Mouse (Mus musculus) lung, embryonic 16.5 days (tissue): ENCODE data around the gene Ptk7. TPM values are rescaled to one million over a fixed set of nuclear protein-coding genes. Genes with fewer than 3 reads are reported as not detected.
A peak's percentile ranks its signal among the peaks of the same experiment; 100 is the strongest.

Experiments
- ATAC-seq: fragments of 200-750 bp; cut with Nextera tagmentation; 2 replicates; pipeline ENCODE4 v1.8.0; 2017; ENCODE audit warnings: low read depth, mild to moderate bottlenecking, moderate library complexity
- H3K27ac ChIP-seq: fragments of 300-500 bp; sonication (generic); 2 replicates; pipeline ENCODE4 v1.5.1; 2014; ENCODE audit warnings: mild to moderate bottlenecking, control low read depth, low read length
- H3K27me3 ChIP-seq: fragments of 300-500 bp; sonication (generic); 2 replicates; pipeline ENCODE4 v1.6.1; 2014; ENCODE audit warnings: low read depth, low read length, mixed read lengths; ENCODE audit not compliant: control insufficient read depth, insufficient read depth
- H3K36me3 ChIP-seq: fragments of 300-500 bp; sonication (generic); 2 replicates; pipeline ENCODE4 v1.6.1; 2014; ENCODE audit warnings: low read length; ENCODE audit not compliant: control insufficient read depth, insufficient read depth
- H3K4me1 ChIP-seq: fragments of 300-500 bp; sonication (generic); replicated peaks from 2 replicates; pipeline ENCODE4 v1.6.1; 2014; ENCODE audit warnings: low read length, mixed read lengths; ENCODE audit not compliant: control insufficient read depth, insufficient read depth
- H3K4me2 ChIP-seq: fragments of 300-500 bp; sonication (generic); 2 replicates; pipeline ENCODE4 v1.6.1; 2014; ENCODE audit warnings: low read depth, low read length, control low read depth
- H3K4me3 ChIP-seq: fragments of 300-500 bp; sonication (generic); 2 replicates; pipeline ENCODE4 v1.5.1; 2014; ENCODE audit warnings: mild to moderate bottlenecking, low read length, control low read depth
- H3K9ac ChIP-seq: fragments of 300-500 bp; sonication (generic); 2 replicates; pipeline ENCODE4 v1.6.1; 2014; ENCODE audit warnings: low read length, control low read depth
- H3K9me3 ChIP-seq: fragments of 300-500 bp; sonication (generic); 2 replicates; pipeline ENCODE4 v1.6.1; 2016; ENCODE audit warnings: low read length; ENCODE audit not compliant: control insufficient read depth
- WGBS: fragments of 180-500 bp; shearing (Covaris S2); extraction: QIAGEN DNeasy Blood & Tissue Kit; methylation state at CpG from one replicate; pipeline ENCODE4 v1.1.7; 2014; 5-methylcytosine and 5-hydroxymethylcytosine counted together
- polyA plus RNA-seq: library from polyadenylated mRNA; unstranded; fragments of >200 nt; fragmentation: Nextera tagmentation; extraction: Ambion mirVana; gene quantifications from 2 replicates; pipeline ENCODE4 v1.2.1, GENCODE M21; 2015

Gene Ptk7
- 141 and 143 TPM in 2 replicates for polyA plus RNA-seq

- Histone ChIP-seq H3K4me2 (peak within 1 kb of the TSS; percentile 79), H3K9me3 (no peaks in the 10 kb centered on the region), H3K9ac (peak within 1 kb of the TSS; percentile 98), H3K4me1 (peaks cover 50% of the 10 kb centered on the region), H3K4me3 (peak within 1 kb of the TSS; percentile 92), H3K36me3 (no peaks in the 10 kb centered on the region), H3K27ac (peak within 1 kb of the TSS; percentile 99), H3K27me3 (no peaks in the 10 kb centered on the region)
- WGBS: under 1% methylated on average over 69 of the region's 90 CpGs
- ATAC-seq: peak; percentile 74
Measured at GRCm38 (mm10) chr17:46628791-46629684, at the start of gene Ptk7. Ptk7 (minus strand) TSS chr17:46629504.

GRCm38 (mm10) chr17:46678911-46679310, 49.6 kb upstream of the Ptk7 start:
- peak overlapping the region; percentile 74 for H3K9ac ChIP-seq
- no peak overlapping the region for H3K4me3 ChIP-seq
- H3K36me3 ChIP-seq: peaks cover 29% of the 10 kb centered on the region
- peaks cover 27% of the 10 kb centered on the region for H3K4me1 ChIP-seq
- H3K27ac ChIP-seq: no peak overlapping the region
- no peak for ATAC-seq
- 27% methylated on average over 9 of the region's 9 CpGs for WGBS
- H3K9me3 ChIP-seq: no peaks in the 10 kb centered on the region
- no peaks in the 10 kb centered on the region for H3K27me3 ChIP-seq
- H3K4me2 ChIP-seq: peak overlapping the region; percentile 88

- Histone ChIP-seq H3K4me2 (peak within 1 kb of the TSS; percentile 88), H3K27ac (no peak within 1 kb of the TSS), H3K4me1 (peaks cover 29% of the 10 kb centered on the region), H3K4me3 (peak within 1 kb of the TSS; percentile 71), H3K27me3 (no peaks in the 10 kb centered on the region), H3K9me3 (no peaks in the 10 kb centered on the region), H3K36me3 (peaks cover 24% of the 10 kb centered on the region), H3K9ac (peak within 1 kb of the TSS; percentile 74)
- ATAC-seq: no peak
- 81% methylated on average over 8 of the region's 9 CpGs for WGBS
Measured at GRCm38 (mm10) chr17:46678416-46678815, 49.1 kb upstream of the Ptk7 start, which contains the start of gene Mea1. Mea1 (plus strand) TSS chr17:46678793.

- Histone ChIP-seq H3K4me3 (peak overlapping the region; percentile 81), H3K9me3 (no peaks in the 10 kb centered on the region), H3K4me1 (peaks cover 24% of the 10 kb centered on the region), H3K36me3 (peaks cover 23% of the 10 kb centered on the region), H3K27me3 (no peaks in the 10 kb centered on the region), H3K27ac (peak overlapping the region; percentile 86), H3K9ac (peak overlapping the region; percentile 60), H3K4me2 (peak overlapping the region; percentile 86)
- 20% methylated on average over 15 of the region's 15 CpGs for WGBS
- no peak; the same call in 1 of the 2 replicates for ATAC-seq
Measured at GRCm38 (mm10) chr17:46674530-46675283, 45.4 kb upstream of the Ptk7 start.

- peaks cover 29% of the 10 kb centered on the region for H3K36me3 ChIP-seq
- no peaks in the 10 kb centered on the region for H3K27me3 ChIP-seq
- H3K9me3 ChIP-seq: no peaks in the 10 kb centered on the region
- under 1% methylated on average over 43 of the region's 43 CpGs for WGBS
- peak; percentile 95 for ATAC-seq
- H3K27ac ChIP-seq: peak within 1 kb of the TSS; percentile 86
- peak within 1 kb of the TSS; percentile 86 for H3K4me2 ChIP-seq
- H3K9ac ChIP-seq: peak within 1 kb of the TSS; percentile 76
- H3K4me3 ChIP-seq: peak within 1 kb of the TSS; percentile 81
- H3K4me1 ChIP-seq: peaks cover 17% of the 10 kb centered on the region
Measured at GRCm38 (mm10) chr17:46673850-46674529, 44.7 kb upstream of the Ptk7 start, which contains the start of gene Rrp36. Rrp36 (minus strand) TSS chr17:46674352.

GRCm38 (mm10) chr17:46669911-46670310, 40.6 kb upstream of the Ptk7 start:
- ATAC-seq: no peak

GRCm38 (mm10) chr17:46667712-46668111, 38.4 kb upstream of the Ptk7 start:
- Histone ChIP-seq H3K27ac (no peak overlapping the region), H3K27me3 (no peaks in the 10 kb centered on the region), H3K9ac (no peak overlapping the region), H3K4me1 (no peaks in the 10 kb centered on the region), H3K36me3 (peaks cover 38% of the 10 kb centered on the region), H3K4me3 (no peak overlapping the region), H3K9me3 (no peaks in the 10 kb centered on the region), H3K4me2 (no peak overlapping the region)
- WGBS: 88% methylated on average over 16 of the region's 16 CpGs
- ATAC-seq: no peak

More at GRCm38 (mm10) chr17:46669911-46670310, 40.6 kb upstream of the Ptk7 start:
- Histone ChIP-seq H3K4me1 (peaks cover 10% of the 10 kb centered on the region), H3K27ac (no peak overlapping the region), H3K27me3 (no peaks in the 10 kb centered on the region), H3K9ac (no peak overlapping the region), H3K36me3 (peaks cover 22% of the 10 kb centered on the region), H3K4me2 (no peak overlapping the region), H3K4me3 (no peak overlapping the region), H3K9me3 (no peaks in the 10 kb centered on the region)
- WGBS: 94% methylated on average over 10 of the region's 10 CpGs

GRCm38 (mm10) chr17:46662730-46663129, 33.4 kb upstream of the Ptk7 start:
- Histone ChIP-seq H3K4me1 (no peaks in the 10 kb centered on the region), H3K27me3 (no peaks in the 10 kb centered on the region), H3K9me3 (no peaks in the 10 kb centered on the region), H3K27ac (no peak overlapping the region), H3K36me3 (peaks cover 62% of the 10 kb centered on the region), H3K4me2 (no peak overlapping the region), H3K4me3 (no peak overlapping the region), H3K9ac (no peak overlapping the region)
- ATAC-seq: no peak
- 76% methylated on average over 5 of the region's 5 CpGs for WGBS
